Comparison of ENCODE assay signal across 25 mouse cellular contexts in genomic region chr11:93985265-93985664, GRCm38 (mm10). TPM values are rescaled to one million over a fixed set of nuclear protein-coding genes. Genes with fewer than 3 reads are reported as not detected.
"Had no signal": no experiment of that assay in that cellular context is flagged by ENCODE, and none has a peak within 500 bp of the region (broad histone marks: within the 10 kb centered on the region; RNA-seq: fewer than 3 reads in every experiment).

No protein-coding gene starts in this region.

- H3K4me3 ChIP-seq: heart, embryonic 10.5 days; heart, embryonic 12.5 days; hindbrain, embryonic 13.5 days; hindbrain, embryonic 15.5 days; kidney, embryonic 15.5 days; limb, embryonic 13.5 days; limb, embryonic 15.5 days; liver, embryonic 12.5 days had no signal

- DNase-seq: gastrocnemius, postnatal 14 days; gastrocnemius, postnatal 36 days; heart, adult 18-20 months; heart, postnatal 10 days; heart, postnatal 36 days; kidney, adult 11 months; kidney, adult 2 months; kidney, adult 9 months; kidney, postnatal 14 days; kidney, postnatal 36 days; layer of hippocampus, adult 9-11 months; layer of hippocampus, postnatal 36 days; left cerebral cortex, postnatal 4 days had no signal

- H3K27ac ChIP-seq: heart, embryonic 10.5 days; hindbrain, embryonic 13.5 days; hindbrain, embryonic 15.5 days; hindbrain, postnatal 0 days; kidney, embryonic 15.5 days; kidney, postnatal 0 days; limb, embryonic 13.5 days; limb, embryonic 15.5 days; liver, embryonic 12.5 days; liver, embryonic 14.5 days had no signal

- H3K4me1 ChIP-seq: hindbrain, embryonic 13.5 days; hindbrain, embryonic 15.5 days; limb, embryonic 13.5 days; limb, embryonic 15.5 days had no signal

RNA-seq across cellular contexts. Expression of gene Gm20390, which starts 17.2 kb away (rescaled TPM):
- total RNA-seq: hematopoietic stem cell, adult 5-6 weeks had no signal
